Mouse (Mus musculus): ENCODE data around the gene Qars. TPM values are rescaled to one million over a fixed set of nuclear protein-coding genes. Genes with fewer than 3 reads are reported as not detected.

The Qars gene
- polyA plus RNA-seq, 1 experiment from 2014 or later, result 86.7 TPM

DNA sequence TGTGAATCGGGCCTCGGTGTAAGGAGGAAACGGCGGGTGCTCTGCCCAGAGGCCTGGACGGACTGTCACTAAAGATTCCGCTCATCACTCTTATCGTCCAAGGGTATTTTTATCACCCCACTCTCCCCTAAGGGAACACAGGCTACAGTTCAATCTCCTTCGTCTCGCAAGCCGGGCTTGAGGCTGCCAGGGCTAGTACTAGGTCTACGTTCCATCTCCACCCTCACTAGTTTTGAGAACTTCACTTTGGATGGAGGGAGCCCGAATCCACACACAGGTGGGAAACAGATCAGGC, 16.3 kb upstream of the Qars start:
- H3K27ac ChIP-seq (ENCODE audit: low read depth, low read length), result peak overlapping the region; percentile 99
- no peaks in the 10 kb centered on the region for H3K27me3 ChIP-seq (ENCODE audit: control insufficient read depth, insufficient read depth, low read length)
- H3K4me3 ChIP-seq (ENCODE audit: low read depth, low read length), result peak overlapping the region; percentile 90
- H3K4me2 ChIP-seq, result peak overlapping the region; percentile 90
- H3K4me1 ChIP-seq (ENCODE audit: control insufficient read depth, insufficient read depth, low read length), result peaks cover 15% of the 10 kb centered on the region
- peaks cover 66% of the 10 kb centered on the region for H3K36me3 ChIP-seq (ENCODE audit: control insufficient read depth, insufficient read depth, low read length)
- 5% methylated on average over 12 of the region's 12 CpGs for WGBS (ENCODE audit: insufficient replicate concordance)
- H3K9me3 ChIP-seq (replicated peaks; ENCODE audit: control insufficient read depth, low read length), result no peaks in the 10 kb centered on the region
- peak overlapping the region; percentile 92 for H3K9ac ChIP-seq (ENCODE audit: low read depth, low read length)
- no peak for ATAC-seq (replicated peaks; ENCODE audit: insufficient number of reproducible peaks, low FRiP score, low TSS enrichment)

- peaks cover 63% of the 10 kb centered on the region for H3K36me3 ChIP-seq (ENCODE audit: control insufficient read depth, insufficient read depth, low read length)
- peak overlapping the region; percentile 90; the same call in 1 of the 2 replicates for H3K4me3 ChIP-seq (ENCODE audit: low read depth, low read length)
- WGBS (ENCODE audit: insufficient replicate concordance), result 81% methylated on average over 16 of the region's 16 CpGs
- peak overlapping the region; percentile 90 for H3K4me2 ChIP-seq
- no peaks in the 10 kb centered on the region for H3K9me3 ChIP-seq (replicated peaks; ENCODE audit: control insufficient read depth, low read length)
- no peaks in the 10 kb centered on the region for H3K27me3 ChIP-seq (ENCODE audit: control insufficient read depth, insufficient read depth, low read length)
- H3K27ac ChIP-seq (ENCODE audit: low read depth, low read length), result peak overlapping the region; percentile 42; the same call in 1 of the 2 replicates
- peak overlapping the region; percentile 92; the same call in 1 of the 2 replicates for H3K9ac ChIP-seq (ENCODE audit: low read depth, low read length)
- peaks cover 15% of the 10 kb centered on the region for H3K4me1 ChIP-seq (ENCODE audit: control insufficient read depth, insufficient read depth, low read length)
- no peak for ATAC-seq (replicated peaks; ENCODE audit: insufficient number of reproducible peaks, low FRiP score, low TSS enrichment)
These were observed 15.3 kb upstream of the Qars start for GRCm38 (mm10) chr9:108492043-108492750.

GRCm38 (mm10) chr9:108493246-108493645, 14.3 kb upstream of the Qars start:
- peaks cover 61% of the 10 kb centered on the region for H3K36me3 ChIP-seq (ENCODE audit: control insufficient read depth, insufficient read depth, low read length)
- 94% methylated on average over 8 of the region's 8 CpGs for WGBS (ENCODE audit: insufficient replicate concordance)
- 0 out of 2 replicates have a peak overlapping the region, but pooled peaks have one; percentile 16 for H3K9ac ChIP-seq (ENCODE audit: low read depth, low read length)
- H3K27me3 ChIP-seq (ENCODE audit: control insufficient read depth, insufficient read depth, low read length), result no peaks in the 10 kb centered on the region
- H3K4me2 ChIP-seq, result no peak overlapping the region
- no peaks in the 10 kb centered on the region for H3K9me3 ChIP-seq (replicated peaks; ENCODE audit: control insufficient read depth, low read length)
- peaks cover 15% of the 10 kb centered on the region for H3K4me1 ChIP-seq (ENCODE audit: control insufficient read depth, insufficient read depth, low read length)
- ATAC-seq (replicated peaks; ENCODE audit: insufficient number of reproducible peaks, low FRiP score, low TSS enrichment), result no peak
- H3K4me3 ChIP-seq (ENCODE audit: low read depth, low read length), result no peak overlapping the region
- no peak overlapping the region for H3K27ac ChIP-seq (ENCODE audit: low read depth, low read length)

GRCm38 (mm10) chr9:108494146-108494825, 13.2 kb upstream of the Qars start:
- Histone ChIP-seq H3K27ac (ENCODE audit: low read depth, low read length) (no peak overlapping the region), H3K27me3 (ENCODE audit: control insufficient read depth, insufficient read depth, low read length) (no peaks in the 10 kb centered on the region), H3K4me3 (ENCODE audit: low read depth, low read length) (no peak overlapping the region), H3K4me1 (ENCODE audit: control insufficient read depth, insufficient read depth, low read length) (peaks cover 15% of the 10 kb centered on the region), H3K9ac (ENCODE audit: low read depth, low read length) (no peak overlapping the region), H3K9me3 (replicated peaks; ENCODE audit: control insufficient read depth, low read length) (no peaks in the 10 kb centered on the region), H3K4me2 (no peak overlapping the region), H3K36me3 (ENCODE audit: control insufficient read depth, insufficient read depth, low read length) (peaks cover 66% of the 10 kb centered on the region)
- WGBS (ENCODE audit: insufficient replicate concordance), result 91% methylated on average over 19 of the region's 19 CpGs
- no peak for ATAC-seq (replicated peaks; ENCODE audit: insufficient number of reproducible peaks, low FRiP score, low TSS enrichment)

GRCm38 (mm10) chr9:108494905-108495304, 12.6 kb upstream of the Qars start:
- Histone ChIP-seq H3K4me3 (ENCODE audit: low read depth, low read length) (no peak overlapping the region), H3K36me3 (ENCODE audit: control insufficient read depth, insufficient read depth, low read length) (peaks cover 66% of the 10 kb centered on the region), H3K27me3 (ENCODE audit: control insufficient read depth, insufficient read depth, low read length) (no peaks in the 10 kb centered on the region), H3K4me2 (no peak overlapping the region), H3K27ac (ENCODE audit: low read depth, low read length) (no peak overlapping the region), H3K4me1 (ENCODE audit: control insufficient read depth, insufficient read depth, low read length) (peaks cover 14% of the 10 kb centered on the region), H3K9me3 (replicated peaks; ENCODE audit: control insufficient read depth, low read length) (no peaks in the 10 kb centered on the region), H3K9ac (ENCODE audit: low read depth, low read length) (no peak overlapping the region)
- no peak for ATAC-seq (replicated peaks; ENCODE audit: insufficient number of reproducible peaks, low FRiP score, low TSS enrichment)
- 85% methylated on average over 10 of the region's 10 CpGs for WGBS (ENCODE audit: insufficient replicate concordance)

DNA sequence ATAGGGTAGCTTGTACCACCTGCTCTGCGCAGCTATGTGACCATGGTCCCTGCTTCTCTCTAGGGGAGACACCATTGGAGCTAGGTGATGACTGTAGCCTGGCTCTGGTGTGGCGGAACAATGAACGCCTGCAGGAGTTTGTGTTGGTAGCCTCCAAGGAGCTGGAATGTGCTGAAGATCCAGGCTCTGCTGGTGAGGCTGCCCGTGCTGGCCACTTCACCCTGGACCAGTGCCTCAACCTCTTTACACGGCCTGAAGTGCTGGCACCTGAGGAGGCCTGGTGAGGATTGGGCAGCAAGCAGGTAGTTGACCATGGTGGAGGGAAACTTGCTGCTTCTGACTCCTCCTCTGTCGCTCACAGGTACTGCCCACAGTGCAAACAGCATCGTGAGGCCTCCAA, 8.3 kb upstream of the Qars start:
- Histone ChIP-seq H3K4me1 (ENCODE audit: control insufficient read depth, insufficient read depth, low read length) (no peaks in the 10 kb centered on the region), H3K4me3 (ENCODE audit: low read depth, low read length) (no peak overlapping the region), H3K27me3 (ENCODE audit: control insufficient read depth, insufficient read depth, low read length) (no peaks in the 10 kb centered on the region), H3K9me3 (replicated peaks; ENCODE audit: control insufficient read depth, low read length) (no peaks in the 10 kb centered on the region), H3K36me3 (ENCODE audit: control insufficient read depth, insufficient read depth, low read length) (peaks cover 64% of the 10 kb centered on the region), H3K9ac (ENCODE audit: low read depth, low read length) (no peak overlapping the region), H3K27ac (ENCODE audit: low read depth, low read length) (no peak overlapping the region), H3K4me2 (no peak overlapping the region)
- no peak for ATAC-seq (replicated peaks; ENCODE audit: insufficient number of reproducible peaks, low FRiP score, low TSS enrichment)
- WGBS (ENCODE audit: insufficient replicate concordance), result 91% methylated on average over 7 of the region's 7 CpGs

- 90% methylated on average over 15 of the region's 15 CpGs for WGBS (ENCODE audit: insufficient replicate concordance)
- no peaks in the 10 kb centered on the region for H3K4me1 ChIP-seq (ENCODE audit: control insufficient read depth, insufficient read depth, low read length)
These were observed 7.6 kb upstream of the Qars start for GRCm38 (mm10) chr9:108499943-108500342.

GRCm38 (mm10) chr9:108506901-108507300, 605 bp upstream of the Qars start:
- Histone ChIP-seq H3K27ac (ENCODE audit: low read depth, low read length) (no peak overlapping the region), H3K4me2 (peak overlapping the region; percentile 95), H3K27me3 (ENCODE audit: control insufficient read depth, insufficient read depth, low read length) (no peaks in the 10 kb centered on the region), H3K4me3 (ENCODE audit: low read depth, low read length) (peak overlapping the region; percentile 73), H3K9ac (ENCODE audit: low read depth, low read length) (no peak overlapping the region; the same call in 1 of the 2 replicates), H3K9me3 (replicated peaks; ENCODE audit: control insufficient read depth, low read length) (no peaks in the 10 kb centered on the region), H3K36me3 (ENCODE audit: control insufficient read depth, insufficient read depth, low read length) (peaks cover 17% of the 10 kb centered on the region), H3K4me1 (ENCODE audit: control insufficient read depth, insufficient read depth, low read length) (peaks cover 8% of the 10 kb centered on the region)
- no peak for ATAC-seq (replicated peaks; ENCODE audit: insufficient number of reproducible peaks, low FRiP score, low TSS enrichment)
- WGBS (ENCODE audit: insufficient replicate concordance), result 80% methylated on average over 7 of the region's 7 CpGs

More at GRCm38 (mm10) chr9:108499943-108500342, 7.6 kb upstream of the Qars start:
- Histone ChIP-seq H3K27ac (ENCODE audit: low read depth, low read length) (no peak overlapping the region), H3K9me3 (replicated peaks; ENCODE audit: control insufficient read depth, low read length) (no peaks in the 10 kb centered on the region), H3K27me3 (ENCODE audit: control insufficient read depth, insufficient read depth, low read length) (no peaks in the 10 kb centered on the region), H3K4me3 (ENCODE audit: low read depth, low read length) (no peak overlapping the region), H3K9ac (ENCODE audit: low read depth, low read length) (no peak overlapping the region), H3K4me2 (no peak overlapping the region), H3K36me3 (ENCODE audit: control insufficient read depth, insufficient read depth, low read length) (peaks cover 57% of the 10 kb centered on the region)
- ATAC-seq (replicated peaks; ENCODE audit: insufficient number of reproducible peaks, low FRiP score, low TSS enrichment), result no peak
